Mouse (Mus musculus) MEL (cell line): ENCODE measurements around the gene Wipf1. TPM values are rescaled to one million over a fixed set of nuclear protein-coding genes. Genes with fewer than 3 reads are reported as not detected.

Source experiments
- DNase-seq: peaks from one replicate; pipeline ENCODE4 v3.0.0; 2011; ENCODE audit warnings: low read depth, low spot score
- H3K27ac ChIP-seq: 2 replicates; pipeline ENCODE4 v1.5.1; 2012; ENCODE audit warnings: low read depth, mild to moderate bottlenecking, control low read depth, low read length, moderate library complexity; ENCODE audit not compliant: control insufficient read depth
- H3K27me3 ChIP-seq, 2 experiments: fragments of 150-350 bp in 1 of 2; sonication (generic) in 1 of 2; 2 replicates each; pipeline ENCODE4 v1.6.1; 2012; ENCODE audit warnings: low read length in 2 of 2, mild to moderate bottlenecking in 2 of 2, improper control_type of control experiment in 1 of 2, moderate library complexity in 1 of 2; ENCODE audit not compliant: insufficient read depth in 2 of 2, control insufficient read depth in 1 of 2
- H3K36me3 ChIP-seq, 2 experiments: 2 replicates each; pipeline ENCODE4 v1.6.1; 2012 to 2014; ENCODE audit warnings: low read length in 2 of 2, improper control_type of control experiment in 1 of 2, inconsistent platforms in 1 of 2, mild to moderate bottlenecking in 1 of 2; ENCODE audit not compliant: insufficient read depth in 2 of 2, control insufficient read depth in 1 of 2
- H3K4me1 ChIP-seq, 2 experiments: fragments of 150-350 bp in 1 of 2; sonication (generic) in 1 of 2; 2 replicates each; pipeline ENCODE4 v1.6.1; 2012; ENCODE audit warnings: low read length in 2 of 2, improper control_type of control experiment in 1 of 2, mild to moderate bottlenecking in 1 of 2; ENCODE audit not compliant: insufficient read depth in 2 of 2, control insufficient read depth in 1 of 2
- H3K4me3 ChIP-seq, 2 experiments: fragments of 150-350 bp in 1 of 2; sonication (generic) in 1 of 2; 2 replicates each; pipeline ENCODE4 v1.5.1; 2012; ENCODE audit warnings: low read depth in 2 of 2, low read length in 2 of 2, mild to moderate bottlenecking in 2 of 2, moderate library complexity in 2 of 2, control low read depth in 1 of 2, improper control_type of control experiment in 1 of 2; ENCODE audit not compliant: control insufficient read depth in 1 of 2, insufficient read depth in 1 of 2
- H3K79me2 ChIP-seq: 2 replicates; pipeline ENCODE4 v1.6.1; 2012; ENCODE audit warnings: mild to moderate bottlenecking, low read length, moderate library complexity; ENCODE audit not compliant: control insufficient read depth, poor library complexity, insufficient read depth
- H3K9ac ChIP-seq: 2 replicates; pipeline ENCODE4 v1.6.1; 2012; ENCODE audit warnings: low read depth, mild to moderate bottlenecking, control low read depth, low read length, moderate library complexity; ENCODE audit not compliant: control insufficient read depth, poor library complexity, severe bottlenecking
- H3K9me3 ChIP-seq: fragments of 150-350 bp; sonication (generic); replicated peaks from 2 replicates; pipeline ENCODE4 v1.6.1; 2012; ENCODE audit warnings: mild to moderate bottlenecking, low read length, improper control_type of control experiment, moderate library complexity; ENCODE audit not compliant: insufficient read depth
- BHLHE40 ChIP-seq: IDR thresholded peaks from 2 replicates; pipeline ENCODE4 v1.6.1; 2012; ENCODE audit warnings: low read depth, mild to moderate bottlenecking, inconsistent platforms, low read length, improper control_type of control experiment, borderline replicate concordance
- E2F4 ChIP-seq: IDR thresholded peaks from 2 replicates; pipeline ENCODE4 v1.6.1; 2011; ENCODE audit warnings: low read depth, low read length, improper control_type of control experiment, borderline replicate concordance
- ETS1 ChIP-seq: IDR thresholded peaks from 2 replicates; pipeline ENCODE4 v1.6.1; 2012; ENCODE audit warnings: low read depth, mild to moderate bottlenecking, inconsistent platforms, low read length, improper control_type of control experiment, moderate library complexity
- GABPA ChIP-seq: IDR thresholded peaks from 2 replicates; pipeline ENCODE4 v1.6.1; 2012; ENCODE audit warnings: low read depth, mild to moderate bottlenecking, inconsistent platforms, low read length, improper control_type of control experiment, moderate library complexity
- GATA1 ChIP-seq: IDR thresholded peaks from 2 replicates; pipeline ENCODE4 v1.6.1; 2011; ENCODE audit warnings: low read depth, low read length, improper control_type of control experiment
- HCFC1 ChIP-seq: IDR thresholded peaks from 2 replicates; pipeline ENCODE4 v1.6.1; 2012; ENCODE audit warnings: low read depth, mild to moderate bottlenecking, inconsistent platforms, low read length, improper control_type of control experiment, moderate library complexity
- JUND ChIP-seq: IDR thresholded peaks from 2 replicates; pipeline ENCODE4 v1.6.1; 2011; ENCODE audit warnings: low read depth, mild to moderate bottlenecking, improper control_type of control experiment, low read length
- KAT2A ChIP-seq: conservative IDR thresholded peaks from 2 replicates; pipeline ENCODE4 v1.6.1; 2012; ENCODE audit warnings: low read depth, low read length, improper control_type of control experiment, inconsistent platforms
- MXI1 ChIP-seq: IDR thresholded peaks from 2 replicates; pipeline ENCODE4 v1.6.1; 2011; ENCODE audit warnings: mild to moderate bottlenecking, low read depth, low read length, improper control_type of control experiment
- MYB ChIP-seq: IDR thresholded peaks from 2 replicates; pipeline ENCODE4 v1.6.1; 2011; ENCODE audit warnings: mild to moderate bottlenecking, low read depth, low read length, improper control_type of control experiment
- NRF1 ChIP-seq: IDR thresholded peaks from 2 replicates; pipeline ENCODE4 v1.6.1; 2014; ENCODE audit warnings: low read depth, mild to moderate bottlenecking, inconsistent platforms, low read length, improper control_type of control experiment, moderate library complexity; ENCODE audit not compliant: poor library complexity, insufficient read depth, severe bottlenecking
- POLR2AphosphoS2 ChIP-seq: IDR thresholded peaks from 2 replicates; pipeline ENCODE4 v1.6.1; 2011; ENCODE audit warnings: low read length, improper control_type of control experiment
- RCOR1 ChIP-seq: IDR thresholded peaks from 2 replicates; pipeline ENCODE4 v1.6.1; 2012; ENCODE audit warnings: low read depth, mild to moderate bottlenecking, inconsistent platforms, low read length, improper control_type of control experiment
- SMC3 ChIP-seq: IDR thresholded peaks from 2 replicates; pipeline ENCODE4 v1.6.1; 2011; ENCODE audit warnings: low read depth, low read length, improper control_type of control experiment
- TBP ChIP-seq: IDR thresholded peaks from 2 replicates; pipeline ENCODE4 v1.8.0; 2011; ENCODE audit warnings: low read depth, low read length, improper control_type of control experiment
- TCF12 ChIP-seq: IDR thresholded peaks from 2 replicates; pipeline ENCODE4 v1.6.1; 2014; ENCODE audit warnings: low read depth, mild to moderate bottlenecking, inconsistent platforms, low read length, improper control_type of control experiment, moderate library complexity
- USF1 ChIP-seq: IDR thresholded peaks from 2 replicates; pipeline ENCODE4 v1.6.1; 2014; ENCODE audit warnings: low read depth, mild to moderate bottlenecking, inconsistent platforms, low read length, improper control_type of control experiment, moderate library complexity
- ZC3H11A ChIP-seq: IDR thresholded peaks from 2 replicates; pipeline ENCODE4 v1.6.1; 2012; ENCODE audit warnings: low read depth, mild to moderate bottlenecking, inconsistent platforms, low read length, improper control_type of control experiment
- ZMIZ1 ChIP-seq: IDR thresholded peaks from 2 replicates; pipeline ENCODE4 v1.6.1; 2012; ENCODE audit warnings: low read depth, mild to moderate bottlenecking, inconsistent platforms, low read length, improper control_type of control experiment, moderate library complexity
- ZNF384 ChIP-seq: IDR thresholded peaks from 2 replicates; pipeline ENCODE4 v1.6.1; 2012; ENCODE audit warnings: low read depth, mild to moderate bottlenecking, inconsistent platforms, low read length, improper control_type of control experiment
- polyA plus RNA-seq, 2 experiments: library from polyadenylated mRNA; stranded (reverse) in 1 of 2; unstranded in 1 of 2; fragments of >175 nt in 1 of 2; fragments of >200 nt in 1 of 2; gene quantifications; 2 replicates each; pipeline versions ENCODE4 v1.2.1 to v1.2.4; 2012; ENCODE audit warnings: low replicate concordance in 2 of 2, low read depth in 1 of 2; ENCODE audit not compliant: insufficient read length in 2 of 2, insufficient read depth in 1 of 2, missing spikeins in 1 of 2
- total RNA-seq: library from RNA; depleted of rRNA; stranded (reverse); fragments of 300-350 nt; gene quantifications from 2 replicates; pipeline ENCODE4 v1.2.3, GENCODE M21; 2012

Gene Wipf1
- total and polyA plus RNA-seq, 3 experiments: 5.2 to 83.9 (median 27.1) TPM

- no peak for DNase-seq
- Histone ChIP-seq H3K79me2 (no peaks in the 10 kb centered on the region; the same call in 1 of the 2 replicates), H3K9ac (no peak overlapping the region), H3K4me3 (no peak overlapping the region), H3K27me3 (no peaks in the 10 kb centered on the region), H3K9me3 (no peaks in the 10 kb centered on the region), H3K4me1 (peaks cover 2 to 6% of the 10 kb centered on the region in 2 experiments; a peak in 1 of 4 replicates), H3K27ac (no peak overlapping the region)
- TF ChIP-seq USF1: no peak
- TF ChIP-seq MYB: no peak
- no peak for TF ChIP-seq SMC3
- no peak for TF ChIP-seq ZNF384
- TF ChIP-seq ETS1: no peak
- TF ChIP-seq GATA1: no peak
- TF ChIP-seq ZC3H11A: no peak
- no peak for TF ChIP-seq RCOR1
- TF ChIP-seq TCF12: no peak
- no peak for TF ChIP-seq TBP
- no peak for TF ChIP-seq ZMIZ1
- TF ChIP-seq NRF1: no peak
- no peak for TF ChIP-seq KAT2A
- TF ChIP-seq, all 39 proteins: peak for 0
- H3K36me3 ChIP-seq: peaks cover 0 to 2% of the 10 kb centered on the region in 2 experiments; a peak in 1 of 4 replicates
These were observed 6.6 kb downstream of the Wipf1 start for GRCm38 (mm10) chr2:73522891-73523290.

GRCm38 (mm10) chr2:73522336-73522735 lies 7.2 kb downstream of the Wipf1 start:
- H3K4me1 ChIP-seq: peaks cover 2 to 6% of the 10 kb centered on the region in 2 experiments; a peak in 1 of 4 replicates
- H3K9me3 ChIP-seq: no peaks in the 10 kb centered on the region
- H3K4me3 ChIP-seq: no peak overlapping the region
- H3K79me2 ChIP-seq: no peaks in the 10 kb centered on the region; the same call in 1 of the 2 replicates
- no peak overlapping the region for H3K27ac ChIP-seq
- H3K27me3 ChIP-seq: no peaks in the 10 kb centered on the region
- TF ChIP-seq GATA1 (no peak), ZMIZ1 (no peak), BHLHE40 (no peak), TBP (no peak), JUND (no peak), MXI1 (no peak), GABPA (no peak), HCFC1 (no peak), E2F4 (no peak), NRF1 (no peak), ZC3H11A (no peak), RCOR1 (no peak), MYB (no peak), POLR2AphosphoS2 (no peak)
- TF ChIP-seq, all 39 proteins: peak for 0
- Histone ChIP-seq H3K9ac (no peak overlapping the region), H3K36me3 (peaks cover 0 to 2% of the 10 kb centered on the region in 2 experiments; a peak in 1 of 4 replicates)
- DNase-seq: no peak
